Mouse (Mus musculus): Measurements from ENCODE around the gene Lrrc51. TPM values are rescaled to one million over a fixed set of nuclear protein-coding genes. Genes with fewer than 3 reads are reported as not detected.

Lrrc51 gene
- total and polyA plus RNA-seq, 2 experiments from 2014 or later = 0.19 to 3.0 TPM

DNA sequence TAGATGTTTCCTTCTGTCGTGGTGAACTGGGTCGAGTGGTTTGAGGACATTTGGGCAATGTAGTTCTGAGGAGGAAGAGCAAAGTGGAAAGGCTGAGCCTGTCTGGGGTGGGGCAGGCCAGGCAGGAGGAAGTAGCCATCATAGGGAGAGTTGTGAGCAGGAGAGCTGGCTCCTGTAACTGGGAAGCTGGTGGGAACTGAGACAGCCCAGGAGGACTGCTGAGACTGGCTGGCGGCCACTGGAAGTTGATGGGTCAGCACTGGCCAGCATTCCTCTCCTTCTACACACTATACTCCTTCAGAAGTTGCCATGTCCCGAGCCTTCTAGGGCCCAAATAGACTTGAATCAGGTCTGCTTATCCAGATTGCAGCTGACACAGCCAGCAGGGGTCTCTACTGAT, 25.3 kb downstream of the Lrrc51 start:
- Histone ChIP-seq H3K9me3 (replicated peaks; ENCODE audit: control insufficient read depth, low read length) (no peaks in the 10 kb centered on the region), H3K4me1 (ENCODE audit: control insufficient read depth, insufficient read depth) (peaks cover 4% of the 10 kb centered on the region; the same call in 1 of the 2 replicates), H3K9ac (replicated peaks; ENCODE audit: low read depth, low read length) (peak overlapping the region; percentile 5; the same call in 1 of the 2 replicates), H3K27me3 (ENCODE audit: control insufficient read depth, insufficient read depth, low read length) (no peaks in the 10 kb centered on the region), H3K4me3 (ENCODE audit: low read depth, low read length) (no peak overlapping the region), H3K36me3 (replicated peaks; ENCODE audit: control insufficient read depth, insufficient read depth, low read length) (peaks cover 39% of the 10 kb centered on the region), H3K4me2 (ENCODE audit: low read depth, low read length) (no peak overlapping the region), H3K27ac (ENCODE audit: low read depth) (0 out of 2 replicates have a peak overlapping the region, but pooled peaks have one; percentile 9)
- ATAC-seq (ENCODE audit: insufficient read depth, low read depth) = no peak
- TF ChIP-seq CTCF (IDR thresholded peaks at IDR 0.05; ENCODE audit: low read depth) = no peak
- TF ChIP-seq EP300 (IDR thresholded peaks at IDR 0.05; ENCODE audit: low read depth) = no peak
- no peak for DNase-seq (ENCODE audit: low spot score)
- 53% methylated on average over 4 of the region's 4 CpGs for WGBS

DNA sequence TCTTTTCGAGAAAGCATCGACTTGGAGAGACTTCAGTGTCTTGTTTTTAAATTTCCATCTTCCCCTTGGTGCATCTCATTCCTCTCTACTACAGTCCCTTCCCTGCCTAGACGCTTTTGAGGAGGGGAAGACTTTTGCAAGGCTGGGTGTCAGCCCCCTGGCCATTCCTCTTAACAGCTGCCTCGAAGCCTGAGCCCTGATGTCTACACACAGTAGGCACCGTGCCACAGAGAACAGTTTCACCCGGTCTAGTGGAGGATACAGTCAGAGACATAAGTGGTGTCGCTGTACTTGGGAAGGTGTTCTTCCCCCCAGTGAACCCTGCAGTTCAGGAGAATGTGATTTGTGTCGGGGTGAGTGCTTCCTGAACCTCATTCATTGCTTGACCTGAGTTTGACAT, 27.0 kb downstream of the Lrrc51 start:
- H3K27ac ChIP-seq (ENCODE audit: low read depth) = 0 out of 2 replicates have a peak overlapping the region, but pooled peaks have one; percentile 95
- DNase-seq (ENCODE audit: low spot score) = no peak

DNA sequence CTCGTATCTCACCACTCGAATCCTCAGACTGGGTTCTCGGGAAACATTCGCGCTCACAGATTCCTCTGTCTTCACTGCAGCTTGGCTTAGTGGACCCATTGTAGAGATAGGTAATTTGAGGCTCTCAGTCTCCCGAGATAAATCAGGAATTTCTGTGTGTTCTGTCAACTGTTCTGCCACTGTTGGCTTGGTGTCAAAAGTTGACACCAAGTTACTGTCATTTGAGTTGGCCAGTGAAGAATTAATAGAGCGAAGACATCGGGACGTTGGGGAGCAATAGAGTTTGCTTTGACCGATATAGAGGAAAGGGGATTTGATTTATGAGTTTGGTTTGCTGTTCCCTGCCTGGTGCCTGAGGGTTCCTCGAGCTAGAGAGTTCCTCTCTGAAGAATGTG, 27.4 kb downstream of the Lrrc51 start, which contains the start of gene Tomt:
TSS of gene Tomt (minus strand) at position 73 of the 395 bp plus-strand sequence.
- Histone ChIP-seq H3K9ac (replicated peaks; ENCODE audit: low read depth, low read length) (peak within 1 kb of the TSS; percentile 73), H3K27ac (ENCODE audit: low read depth) (peak within 1 kb of the TSS; percentile 95), H3K9me3 (replicated peaks; ENCODE audit: control insufficient read depth, low read length) (no peaks in the 10 kb centered on the region), H3K36me3 (replicated peaks; ENCODE audit: control insufficient read depth, insufficient read depth, low read length) (peaks cover 18% of the 10 kb centered on the region), H3K4me1 (ENCODE audit: control insufficient read depth, insufficient read depth) (peaks cover 4% of the 10 kb centered on the region; the same call in 1 of the 2 replicates), H3K27me3 (ENCODE audit: control insufficient read depth, insufficient read depth, low read length) (no peaks in the 10 kb centered on the region), H3K4me3 (ENCODE audit: low read depth, low read length) (peak within 1 kb of the TSS; percentile 78), H3K4me2 (ENCODE audit: low read depth, low read length) (peak within 1 kb of the TSS; percentile 63)
- TF ChIP-seq CTCF (IDR thresholded peaks at IDR 0.05; ENCODE audit: low read depth) (no peak), EP300 (IDR thresholded peaks at IDR 0.05; ENCODE audit: low read depth) (no peak)
- ATAC-seq (ENCODE audit: insufficient read depth, low read depth) = no peak
- DNase-seq (ENCODE audit: low spot score) = no peak
- 13% methylated on average over 11 of the region's 11 CpGs for WGBS

More for the DNA sequence above, 27.0 kb downstream of the Lrrc51 start:
- Histone ChIP-seq H3K27me3 (ENCODE audit: control insufficient read depth, insufficient read depth, low read length) (no peaks in the 10 kb centered on the region), H3K4me2 (ENCODE audit: low read depth, low read length) (peak overlapping the region; percentile 63), H3K9ac (replicated peaks; ENCODE audit: low read depth, low read length) (peak overlapping the region; percentile 73), H3K9me3 (replicated peaks; ENCODE audit: control insufficient read depth, low read length) (no peaks in the 10 kb centered on the region), H3K4me3 (ENCODE audit: low read depth, low read length) (peak overlapping the region; percentile 78), H3K4me1 (ENCODE audit: control insufficient read depth, insufficient read depth) (peaks cover 4% of the 10 kb centered on the region; the same call in 1 of the 2 replicates), H3K36me3 (replicated peaks; ENCODE audit: control insufficient read depth, insufficient read depth, low read length) (peaks cover 22% of the 10 kb centered on the region)
- ATAC-seq (ENCODE audit: insufficient read depth, low read depth) = no peak
- no peak for TF ChIP-seq CTCF (IDR thresholded peaks at IDR 0.05; ENCODE audit: low read depth)
- no peak for TF ChIP-seq EP300 (IDR thresholded peaks at IDR 0.05; ENCODE audit: low read depth)
- WGBS = 42% methylated on average over 8 of the region's 8 CpGs

DNA sequence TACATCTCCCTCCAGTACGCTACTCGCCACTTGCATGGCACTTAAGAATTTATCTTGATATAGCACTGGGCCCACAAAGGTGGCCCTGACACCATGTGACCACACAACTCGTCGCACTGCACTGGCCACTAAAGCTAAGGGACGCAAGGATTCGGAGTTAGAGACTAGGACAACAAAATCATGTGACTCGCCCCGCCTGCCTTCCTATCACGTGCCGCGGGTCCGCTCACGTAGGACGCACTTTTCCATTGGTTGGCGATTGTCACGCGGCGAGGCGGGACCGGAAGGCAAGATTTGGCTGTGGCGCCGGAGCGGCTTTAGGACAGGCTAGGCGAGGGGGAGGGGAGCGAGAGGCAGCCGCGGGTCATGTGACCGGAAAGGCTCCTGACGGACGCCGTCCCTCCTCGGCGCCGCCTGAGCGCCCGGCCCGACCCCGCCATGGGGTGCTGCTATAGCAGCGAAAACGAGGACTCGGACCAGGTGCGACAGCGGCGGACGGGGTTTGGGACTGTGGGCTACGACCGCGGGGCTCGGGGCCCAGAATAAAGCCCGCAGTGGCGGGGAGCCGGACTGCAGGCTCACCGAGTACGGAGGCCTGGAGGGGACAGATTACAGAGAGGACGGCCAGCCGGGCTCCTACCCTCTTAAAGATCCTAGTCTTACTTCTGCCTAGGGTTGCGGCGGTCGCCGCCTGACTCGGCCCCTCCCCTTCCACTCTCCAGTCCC, 28.0 kb downstream of the Lrrc51 start, which contains the start of gene Lamtor1:
TSS of gene Lamtor1 (plus strand) at position 344 of the 726 bp plus-strand sequence.
- H3K9me3 ChIP-seq (replicated peaks; ENCODE audit: control insufficient read depth, low read length) = no peaks in the 10 kb centered on the region
- no peaks in the 10 kb centered on the region for H3K27me3 ChIP-seq (ENCODE audit: control insufficient read depth, insufficient read depth, low read length)
- H3K4me1 ChIP-seq (ENCODE audit: control insufficient read depth, insufficient read depth) = peaks cover 4% of the 10 kb centered on the region; the same call in 1 of the 2 replicates
- no peak for TF ChIP-seq CTCF (IDR thresholded peaks at IDR 0.05; ENCODE audit: low read depth)
- TF ChIP-seq EP300 (IDR thresholded peaks at IDR 0.05; ENCODE audit: low read depth) = peak; percentile 93; the same call in 1 of the 2 replicates
- ATAC-seq (ENCODE audit: insufficient read depth, low read depth) (peak; percentile 97), DNase-seq (ENCODE audit: low spot score) (peak; percentile 100)
- peak within 1 kb of the TSS; percentile 73 for H3K9ac ChIP-seq (replicated peaks; ENCODE audit: low read depth, low read length)
- H3K4me2 ChIP-seq (ENCODE audit: low read depth, low read length) = peak within 1 kb of the TSS; percentile 63
- peak within 1 kb of the TSS; percentile 95 for H3K27ac ChIP-seq (ENCODE audit: low read depth)
- H3K36me3 ChIP-seq (replicated peaks; ENCODE audit: control insufficient read depth, insufficient read depth, low read length) = peaks cover 12% of the 10 kb centered on the region
- WGBS = under 1% methylated on average over 61 of the region's 61 CpGs
- H3K4me3 ChIP-seq (ENCODE audit: low read depth, low read length) = peak within 1 kb of the TSS; percentile 78

DNA sequence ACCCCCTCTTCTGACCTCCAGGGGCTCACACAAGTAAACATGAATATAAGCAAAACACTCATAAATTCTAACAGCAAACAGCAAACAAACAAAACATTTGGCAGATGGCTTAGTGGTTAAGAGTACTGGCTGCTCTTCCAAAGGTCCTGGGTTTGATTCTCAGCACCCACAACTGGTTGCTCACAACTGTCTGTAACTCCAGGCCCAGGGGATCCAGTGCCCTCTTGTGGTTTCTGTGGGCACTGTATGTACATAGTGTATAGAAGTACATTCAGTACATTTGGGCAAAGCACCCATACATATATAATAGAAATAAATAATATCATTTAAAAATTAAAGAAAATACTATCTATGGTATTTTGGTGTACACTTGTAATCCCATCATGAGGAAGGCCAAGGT, 30.8 kb downstream of the Lrrc51 start:
- Histone ChIP-seq H3K27ac (ENCODE audit: low read depth) (no peak overlapping the region), H3K9me3 (replicated peaks; ENCODE audit: control insufficient read depth, low read length) (no peaks in the 10 kb centered on the region), H3K4me3 (ENCODE audit: low read depth, low read length) (no peak overlapping the region), H3K4me1 (ENCODE audit: control insufficient read depth, insufficient read depth) (peaks cover 4% of the 10 kb centered on the region; the same call in 1 of the 2 replicates), H3K9ac (replicated peaks; ENCODE audit: low read depth, low read length) (no peak overlapping the region), H3K4me2 (ENCODE audit: low read depth, low read length) (no peak overlapping the region), H3K36me3 (replicated peaks; ENCODE audit: control insufficient read depth, insufficient read depth, low read length) (peaks cover 3% of the 10 kb centered on the region; the same call in 1 of the 2 replicates), H3K27me3 (ENCODE audit: control insufficient read depth, insufficient read depth, low read length) (no peaks in the 10 kb centered on the region)
- ATAC-seq (ENCODE audit: insufficient read depth, low read depth) (no peak), DNase-seq (ENCODE audit: low spot score) (no peak)
- TF ChIP-seq CTCF (IDR thresholded peaks at IDR 0.05; ENCODE audit: low read depth) = no peak
- TF ChIP-seq EP300 (IDR thresholded peaks at IDR 0.05; ENCODE audit: low read depth) = no peak

Data from heart, postnatal 0 days (tissue).